Mouse (Mus musculus): ENCODE results near the gene Cryba2. TPM values are rescaled to one million over a fixed set of nuclear protein-coding genes. Genes with fewer than 3 reads are reported as not detected.

Gene Cryba2
- polyA plus RNA-seq, 1 experiment from 2014 or later = not detected

- WGBS (ENCODE audit: insufficient replicate concordance) = 3% methylated on average over 20 of the region's 20 CpGs
- Histone ChIP-seq H3K27ac (replicated peaks) (no peak overlapping the region), H3K9ac (no peak overlapping the region), H3K27me3 (peaks cover 89% of the 10 kb centered on the region), H3K4me3 (replicated peaks) (no peak overlapping the region), H3K9me3 (replicated peaks) (no peaks in the 10 kb centered on the region), H3K4me1 (replicated peaks) (peaks cover 11% of the 10 kb centered on the region), H3K4me2 (no peak overlapping the region), H3K36me3 (replicated peaks) (no peaks in the 10 kb centered on the region)
- ATAC-seq (ENCODE audit: insufficient read depth) = no peak
Measured at GRCm38 (mm10) chr1:74857201-74857600, 35.7 kb downstream of the Cryba2 start.

- no peak for ATAC-seq (ENCODE audit: insufficient read depth)
- H3K27ac ChIP-seq (replicated peaks) = no peak overlapping the region
- H3K4me2 ChIP-seq = no peak overlapping the region
- peaks cover 11% of the 10 kb centered on the region for H3K4me1 ChIP-seq (replicated peaks)
- H3K9me3 ChIP-seq (replicated peaks) = no peaks in the 10 kb centered on the region
- H3K27me3 ChIP-seq = peaks cover 93% of the 10 kb centered on the region
- no peak overlapping the region for H3K9ac ChIP-seq
- H3K4me3 ChIP-seq (replicated peaks) = no peak overlapping the region
- H3K36me3 ChIP-seq (replicated peaks) = no peaks in the 10 kb centered on the region
- WGBS (ENCODE audit: insufficient replicate concordance) = 2% methylated on average over 7 of the region's 7 CpGs
Measured at GRCm38 (mm10) chr1:74856791-74857190, 36.2 kb downstream of the Cryba2 start.

GRCm38 (mm10) chr1:74856439-74856720, 36.6 kb downstream of the Cryba2 start:
- WGBS (ENCODE audit: insufficient replicate concordance) = 3% methylated on average over 11 of the region's 11 CpGs

GRCm38 (mm10) chr1:74855651-74856438, 37.1 kb downstream of the Cryba2 start:
- Histone ChIP-seq H3K4me1 (replicated peaks) (peaks cover 11% of the 10 kb centered on the region), H3K27me3 (peaks cover 100% of the 10 kb centered on the region), H3K4me2 (peak overlapping the region; percentile 68), H3K9ac (no peak overlapping the region), H3K27ac (replicated peaks) (no peak overlapping the region), H3K4me3 (replicated peaks) (peak overlapping the region; percentile 47), H3K9me3 (replicated peaks) (no peaks in the 10 kb centered on the region), H3K36me3 (replicated peaks) (no peaks in the 10 kb centered on the region)
- no peak for ATAC-seq (ENCODE audit: insufficient read depth)
- WGBS (ENCODE audit: insufficient replicate concordance) = 2% methylated on average over 73 of the region's 74 CpGs

More at GRCm38 (mm10) chr1:74856439-74856720, 36.6 kb downstream of the Cryba2 start:
- no peaks in the 10 kb centered on the region for H3K9me3 ChIP-seq (replicated peaks)
- H3K4me1 ChIP-seq (replicated peaks) = peaks cover 11% of the 10 kb centered on the region
- H3K27ac ChIP-seq (replicated peaks) = no peak overlapping the region
- H3K9ac ChIP-seq = no peak overlapping the region
- peaks cover 98% of the 10 kb centered on the region for H3K27me3 ChIP-seq
- no peaks in the 10 kb centered on the region for H3K36me3 ChIP-seq (replicated peaks)
- H3K4me3 ChIP-seq (replicated peaks) = no peak overlapping the region
- no peak for ATAC-seq (ENCODE audit: insufficient read depth)
- H3K4me2 ChIP-seq = no peak overlapping the region

- H3K4me3 ChIP-seq (replicated peaks) = peak overlapping the region; percentile 47
- H3K4me2 ChIP-seq = peak overlapping the region; percentile 68
- peaks cover 100% of the 10 kb centered on the region for H3K27me3 ChIP-seq
- no peak overlapping the region for H3K9ac ChIP-seq
- WGBS (ENCODE audit: insufficient replicate concordance) = under 1% methylated on average over 48 of the region's 48 CpGs
- H3K4me1 ChIP-seq (replicated peaks) = peaks cover 11% of the 10 kb centered on the region
- ATAC-seq (ENCODE audit: insufficient read depth) = no peak
- H3K27ac ChIP-seq (replicated peaks) = no peak overlapping the region
- H3K36me3 ChIP-seq (replicated peaks) = no peaks in the 10 kb centered on the region
- H3K9me3 ChIP-seq (replicated peaks) = no peaks in the 10 kb centered on the region
Measured at GRCm38 (mm10) chr1:74855156-74855555, 37.8 kb downstream of the Cryba2 start.

GRCm38 (mm10) chr1:74854306-74855056, 38.5 kb downstream of the Cryba2 start, which contains the start of gene Cdk5r2:
TSS of gene Cdk5r2 (plus strand) at chr1:74854934.
- no peaks in the 10 kb centered on the region for H3K36me3 ChIP-seq (replicated peaks)
- peaks cover 100% of the 10 kb centered on the region for H3K27me3 ChIP-seq
- no peak within 1 kb of the TSS for H3K9ac ChIP-seq
- peak within 1 kb of the TSS; percentile 68 for H3K4me2 ChIP-seq
- no peaks in the 10 kb centered on the region for H3K9me3 ChIP-seq (replicated peaks)
- H3K4me3 ChIP-seq (replicated peaks) = peak within 1 kb of the TSS; percentile 47
- peak; percentile 47 for ATAC-seq (ENCODE audit: insufficient read depth)
- WGBS (ENCODE audit: insufficient replicate concordance) = 3% methylated on average over 39 of the region's 39 CpGs
- H3K4me1 ChIP-seq (replicated peaks) = peaks cover 11% of the 10 kb centered on the region
- no peak within 1 kb of the TSS for H3K27ac ChIP-seq (replicated peaks)

- Histone ChIP-seq H3K36me3 (replicated peaks) (no peaks in the 10 kb centered on the region), H3K4me1 (replicated peaks) (peaks cover 11% of the 10 kb centered on the region), H3K4me3 (replicated peaks) (no peak overlapping the region), H3K9me3 (replicated peaks) (no peaks in the 10 kb centered on the region), H3K4me2 (no peak overlapping the region), H3K9ac (no peak overlapping the region), H3K27me3 (peaks cover 82% of the 10 kb centered on the region), H3K27ac (replicated peaks) (no peak overlapping the region)
- ATAC-seq (ENCODE audit: insufficient read depth) = no peak
- 8% methylated on average over 6 of the region's 6 CpGs for WGBS (ENCODE audit: insufficient replicate concordance)
Measured at GRCm38 (mm10) chr1:74851001-74851775, 41.8 kb downstream of the Cryba2 start.

- no peak overlapping the region for H3K4me3 ChIP-seq (replicated peaks)
- H3K9me3 ChIP-seq (replicated peaks) = no peaks in the 10 kb centered on the region
- WGBS (ENCODE audit: insufficient replicate concordance) = 16% methylated on average over 6 of the region's 6 CpGs
- H3K27ac ChIP-seq (replicated peaks) = no peak overlapping the region
- no peak overlapping the region for H3K9ac ChIP-seq
- peaks cover 75% of the 10 kb centered on the region for H3K27me3 ChIP-seq
- H3K36me3 ChIP-seq (replicated peaks) = no peaks in the 10 kb centered on the region
- peaks cover 5% of the 10 kb centered on the region for H3K4me1 ChIP-seq (replicated peaks)
- no peak for ATAC-seq (ENCODE audit: insufficient read depth)
- H3K4me2 ChIP-seq = no peak overlapping the region
Measured at GRCm38 (mm10) chr1:74850251-74850650, 42.7 kb downstream of the Cryba2 start.

- H3K27me3 ChIP-seq = peaks cover 67% of the 10 kb centered on the region
- no peak for ATAC-seq (ENCODE audit: insufficient read depth)
- H3K4me3 ChIP-seq (replicated peaks) = no peak overlapping the region
- WGBS (ENCODE audit: insufficient replicate concordance) = 37% methylated on average over 5 of the region's 5 CpGs
- no peaks in the 10 kb centered on the region for H3K36me3 ChIP-seq (replicated peaks)
- no peak overlapping the region for H3K9ac ChIP-seq
- H3K4me2 ChIP-seq = no peak overlapping the region
- no peaks in the 10 kb centered on the region for H3K9me3 ChIP-seq (replicated peaks)
- no peak overlapping the region for H3K27ac ChIP-seq (replicated peaks)
- H3K4me1 ChIP-seq (replicated peaks) = no peaks in the 10 kb centered on the region
Measured at GRCm38 (mm10) chr1:74848946-74849345, 44.0 kb downstream of the Cryba2 start.

- no peaks in the 10 kb centered on the region for H3K4me1 ChIP-seq (replicated peaks)
- no peak overlapping the region for H3K27ac ChIP-seq (replicated peaks)
- H3K4me2 ChIP-seq = no peak overlapping the region
- 22% methylated on average over 9 of the region's 9 CpGs for WGBS (ENCODE audit: insufficient replicate concordance)
- ATAC-seq (ENCODE audit: insufficient read depth) = no peak
- no peaks in the 10 kb centered on the region for H3K36me3 ChIP-seq (replicated peaks)
- H3K9ac ChIP-seq = no peak overlapping the region
- peaks cover 52% of the 10 kb centered on the region for H3K27me3 ChIP-seq
- H3K9me3 ChIP-seq (replicated peaks) = no peaks in the 10 kb centered on the region
- no peak overlapping the region for H3K4me3 ChIP-seq (replicated peaks)
Measured at GRCm38 (mm10) chr1:74846341-74846740, 46.6 kb downstream of the Cryba2 start.

GRCm38 (mm10) chr1:74843090-74843489, 49.9 kb downstream of the Cryba2 start:
- Histone ChIP-seq H3K27ac (replicated peaks) (no peak overlapping the region), H3K4me3 (replicated peaks) (no peak overlapping the region), H3K4me2 (no peak overlapping the region), H3K9me3 (replicated peaks) (no peaks in the 10 kb centered on the region), H3K36me3 (replicated peaks) (no peaks in the 10 kb centered on the region), H3K27me3 (peaks cover 31% of the 10 kb centered on the region), H3K9ac (no peak overlapping the region), H3K4me1 (replicated peaks) (no peaks in the 10 kb centered on the region)
- ATAC-seq (ENCODE audit: insufficient read depth) = no peak
- 67% methylated on average over 5 of the region's 5 CpGs for WGBS (ENCODE audit: insufficient replicate concordance)
